Mouse (Mus musculus) midbrain, embryonic 16.5 days (tissue): ENCODE data around the gene Gm21913. TPM values are rescaled to one million over a fixed set of nuclear protein-coding genes. Genes with fewer than 3 reads are reported as not detected.
"Not testable (repeated sequence)": the region's sequence is repeated elsewhere in the genome, so short reads cannot be mapped to it uniquely, and the experiment has no call there.

Experiments used
- ATAC-seq: fragments of 200-750 bp; cut with Nextera tagmentation; 2 replicates; pipeline ENCODE4 v1.8.0; 2017; ENCODE audit warnings: moderate TSS enrichment
- H3K27ac ChIP-seq: fragments of 300-500 bp; sonication (generic); 2 replicates; pipeline ENCODE4 v1.5.1; 2014; ENCODE audit warnings: mild to moderate bottlenecking, low read length, mixed read lengths
- H3K27me3 ChIP-seq: fragments of 300-500 bp; sonication (generic); 2 replicates; pipeline ENCODE4 v1.6.1; 2014; ENCODE audit warnings: low read depth, low read length, mixed read lengths; ENCODE audit not compliant: control insufficient read depth, insufficient read depth
- H3K36me3 ChIP-seq: fragments of 300-500 bp; sonication (generic); 2 replicates; pipeline ENCODE4 v1.6.1; 2014; ENCODE audit warnings: mild to moderate bottlenecking, low read length, moderate library complexity, mixed read lengths; ENCODE audit not compliant: control insufficient read depth, insufficient read depth
- H3K4me1 ChIP-seq: fragments of 300-500 bp; sonication (generic); 2 replicates; pipeline ENCODE4 v1.6.1; 2014; ENCODE audit warnings: mild to moderate bottlenecking, low read length, mixed read lengths; ENCODE audit not compliant: control insufficient read depth, insufficient read depth
- H3K4me2 ChIP-seq: fragments of 300-500 bp; sonication (generic); 2 replicates; pipeline ENCODE4 v1.6.1; 2014; ENCODE audit warnings: mild to moderate bottlenecking, low read length, mixed read lengths
- H3K4me3 ChIP-seq: fragments of 300-500 bp; sonication (generic); 2 replicates; pipeline ENCODE4 v1.5.1; 2014; ENCODE audit warnings: low read depth, mild to moderate bottlenecking, low read length, moderate library complexity, mixed read lengths
- H3K9ac ChIP-seq: fragments of 300-500 bp; sonication (generic); 2 replicates; pipeline ENCODE4 v1.6.1; 2014; ENCODE audit warnings: low read depth, low read length, mixed read lengths
- H3K9me3 ChIP-seq: fragments of 300-500 bp; sonication (generic); replicated peaks from 2 replicates; pipeline ENCODE4 v1.6.1; 2014; ENCODE audit warnings: mild to moderate bottlenecking, low read length, mixed read lengths; ENCODE audit not compliant: control insufficient read depth, poor library complexity, severe bottlenecking
- WGBS: fragments of 180-500 bp; shearing (Covaris S2); extraction: QIAGEN DNeasy Blood & Tissue Kit; methylation state at CpG from one replicate; pipeline ENCODE4 v1.1.7; 2014; 5-methylcytosine and 5-hydroxymethylcytosine counted together
- polyA plus RNA-seq: library from polyadenylated mRNA; unstranded; fragments of >200 nt; fragmentation: Nextera tagmentation; extraction: Ambion mirVana; gene quantifications from 2 replicates; pipeline ENCODE4 v1.2.1, GENCODE M21; 2015

Gm21913 gene
- polyA plus RNA-seq = not detected in 2 replicates

- no CpG with 5 or more reads among the region's 3 CpGs for WGBS
- not testable (repeated sequence) for ATAC-seq, H3K4me1 ChIP-seq, H3K36me3 ChIP-seq, H3K27me3 ChIP-seq, H3K4me3 ChIP-seq, H3K27ac ChIP-seq, H3K9ac ChIP-seq, H3K4me2 ChIP-seq, H3K9me3 ChIP-seq
Measured at GRCm38 (mm10) chrY:74623596-74623995, at the start of gene Gm21913. Gene Gm21913 (plus strand): TSS chrY:74623896.

Other genes with a start within 250 kb of the Gm21913 start
- gene Gm29110, start 153.4 kb upstream of the Gm21913 start, polyA plus RNA-seq = not detected in 2 replicates